Mouse (Mus musculus) bone marrow, adult 2 months (tissue): Measurements from ENCODE around the gene Gtf2ird1.
A peak's percentile ranks its signal among the peaks of the same experiment; 100 is the strongest.

Experiments
- CTCF ChIP-seq: fragments of 200-500 bp; IDR thresholded peaks from 2 replicates; pipeline ENCODE4 v1.5.1; 2011; ENCODE audit warnings: low read length, control low read depth; ENCODE audit not compliant: control insufficient read depth, insufficient read depth
- POLR2A ChIP-seq: fragments of 200-500 bp; IDR thresholded peaks from 2 replicates; pipeline ENCODE4 v1.6.1; 2011; ENCODE audit warnings: low read depth, mild to moderate bottlenecking, control low read depth, low read length, borderline replicate concordance; ENCODE audit not compliant: control insufficient read depth

- peak; percentile 40; the same call in 1 of the 2 replicates for TF ChIP-seq CTCF
- no peak for TF ChIP-seq POLR2A
Observed at GRCm38 (mm10) chr5:134345449-134345848, 111.1 kb downstream of the Gtf2ird1 start.
